Mouse (Mus musculus) midbrain, postnatal 0 days (tissue): ENCODE data around the gene Asphd2. TPM values are rescaled to one million over a fixed set of nuclear protein-coding genes. Genes with fewer than 3 reads are reported as not detected.

Source experiments
- ATAC-seq: fragments of 200-750 bp; cut with Nextera tagmentation; 2 replicates; pipeline ENCODE4 v1.8.0; 2017; ENCODE audit warnings: moderate number of reproducible peaks, mild to moderate bottlenecking, moderate TSS enrichment, moderate library complexity; ENCODE audit not compliant: low FRiP score
- DNase-seq: peaks from one replicate; pipeline ENCODE4 v3.0.0-alpha.2; 2015; ENCODE audit warnings: low spot score
- H3K27ac ChIP-seq: fragments of 300-500 bp; sonication (generic); 2 replicates; pipeline ENCODE4 v1.5.1; 2014; ENCODE audit warnings: low read depth, mild to moderate bottlenecking, low read length, mixed read lengths
- H3K27me3 ChIP-seq: fragments of 300-500 bp; sonication (generic); 2 replicates; pipeline ENCODE4 v1.6.1; 2014; ENCODE audit warnings: low read length, control low read depth, mixed read lengths; ENCODE audit not compliant: insufficient read depth
- H3K36me3 ChIP-seq: fragments of 300-500 bp; sonication (generic); 2 replicates; pipeline ENCODE4 v1.6.1; 2014; ENCODE audit warnings: low read length, control low read depth, mixed read lengths; ENCODE audit not compliant: insufficient read depth
- H3K4me1 ChIP-seq: fragments of 300-500 bp; sonication (generic); 2 replicates; pipeline ENCODE4 v1.6.1; 2014; ENCODE audit warnings: mild to moderate bottlenecking, control low read depth, antibody characterized with exemption, low read length, mixed read lengths; ENCODE audit not compliant: insufficient read depth
- H3K4me2 ChIP-seq: fragments of 300-500 bp; sonication (generic); 2 replicates; pipeline ENCODE4 v1.6.1; 2014; ENCODE audit warnings: low read depth, mild to moderate bottlenecking, low read length, mixed read lengths; ENCODE audit not compliant: poor library complexity, severe bottlenecking
- H3K4me3 ChIP-seq: fragments of 300-500 bp; sonication (generic); 2 replicates; pipeline ENCODE4 v1.5.1; 2014; ENCODE audit warnings: low read depth, mild to moderate bottlenecking, low read length, moderate library complexity
- H3K9ac ChIP-seq: fragments of 300-500 bp; sonication (generic); replicated peaks from 2 replicates; pipeline ENCODE4 v1.6.1; 2014; ENCODE audit warnings: mild to moderate bottlenecking, low read length, moderate library complexity, mixed read lengths; ENCODE audit not compliant: poor library complexity, severe bottlenecking
- H3K9me3 ChIP-seq: fragments of 300-500 bp; sonication (generic); 2 replicates; pipeline ENCODE4 v1.6.1; 2016; ENCODE audit warnings: low read length, control low read depth
- CTCF ChIP-seq: IDR thresholded peaks from 2 replicates; pipeline ENCODE4 v1.5.1; 2016; ENCODE audit warnings: antibody characterized with exemption, mild to moderate bottlenecking
- WGBS: fragments of 180-500 bp; shearing (Covaris S2); extraction: QIAGEN DNeasy Blood & Tissue Kit; methylation state at CpG from one replicate; pipeline ENCODE4 v1.1.7; 2014; 5-methylcytosine and 5-hydroxymethylcytosine counted together
- polyA plus RNA-seq: library from polyadenylated mRNA; unstranded; fragments of >200 nt; fragmentation: Nextera tagmentation; extraction: Ambion mirVana; gene quantifications from 2 replicates; pipeline ENCODE4 v1.2.1, GENCODE M21; 2015
- total RNA-seq: library from RNA; depleted of rRNA; stranded (reverse); fragments of >200 nt; gene quantifications from 2 replicates; pipeline ENCODE4 v1.2.3, GENCODE M21; 2014

The Asphd2 gene
- total and polyA plus RNA-seq, 2 experiments from 2014 or later: 162 to 192 TPM

- WGBS: 87% methylated on average over 9 of the region's 9 CpGs
- no peaks in the 10 kb centered on the region for H3K9me3 ChIP-seq
- H3K4me1 ChIP-seq: no peaks in the 10 kb centered on the region
- no peak for ATAC-seq
- TF ChIP-seq CTCF: no peak
- no peak overlapping the region for H3K9ac ChIP-seq
- no peak overlapping the region for H3K27ac ChIP-seq
- no peak overlapping the region for H3K4me3 ChIP-seq
- DNase-seq: no peak
- H3K27me3 ChIP-seq: no peaks in the 10 kb centered on the region
- H3K36me3 ChIP-seq: peaks cover 38% of the 10 kb centered on the region
- H3K4me2 ChIP-seq: no peak overlapping the region
These were observed 38.3 kb downstream of the Asphd2 start for GRCm38 (mm10) chr5:112356322-112356721.

DNA sequence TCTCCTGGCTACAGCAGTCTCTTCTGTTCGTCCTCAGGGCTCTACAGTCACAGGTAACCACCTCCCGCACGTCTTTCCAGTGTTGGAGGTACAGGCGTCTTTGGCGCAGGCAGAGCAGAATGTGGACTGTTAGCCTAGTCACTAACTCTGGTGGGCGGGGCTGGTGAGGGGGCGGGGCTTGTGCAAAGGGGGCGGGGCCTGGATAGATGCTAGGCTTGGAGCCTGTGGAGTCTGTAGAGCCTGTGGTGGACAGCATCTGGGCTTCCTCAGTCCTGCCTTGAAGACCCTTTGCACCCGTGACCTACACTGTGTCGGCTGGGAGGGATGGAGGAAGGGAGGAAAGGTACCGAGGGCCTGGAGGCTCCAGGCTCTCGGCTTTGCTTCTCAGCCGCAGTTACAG is 38.8 kb downstream of the Asphd2 start, which contains the start of gene Gm6583:
Gene Gm6583, minus strand, starts transcription at position 124 of the 400 bp plus-strand sequence.
- no peaks in the 10 kb centered on the region for H3K27me3 ChIP-seq
- DNase-seq (no peak), ATAC-seq (no peak)
- H3K4me2 ChIP-seq: no peak within 1 kb of the TSS
- no peak within 1 kb of the TSS for H3K9ac ChIP-seq
- H3K27ac ChIP-seq: no peak within 1 kb of the TSS
- no peak for TF ChIP-seq CTCF
- WGBS: 61% methylated on average over 13 of the region's 13 CpGs
- no peaks in the 10 kb centered on the region for H3K4me1 ChIP-seq
- no peak within 1 kb of the TSS for H3K4me3 ChIP-seq
- H3K9me3 ChIP-seq: no peaks in the 10 kb centered on the region
- peaks cover 42% of the 10 kb centered on the region for H3K36me3 ChIP-seq

DNA sequence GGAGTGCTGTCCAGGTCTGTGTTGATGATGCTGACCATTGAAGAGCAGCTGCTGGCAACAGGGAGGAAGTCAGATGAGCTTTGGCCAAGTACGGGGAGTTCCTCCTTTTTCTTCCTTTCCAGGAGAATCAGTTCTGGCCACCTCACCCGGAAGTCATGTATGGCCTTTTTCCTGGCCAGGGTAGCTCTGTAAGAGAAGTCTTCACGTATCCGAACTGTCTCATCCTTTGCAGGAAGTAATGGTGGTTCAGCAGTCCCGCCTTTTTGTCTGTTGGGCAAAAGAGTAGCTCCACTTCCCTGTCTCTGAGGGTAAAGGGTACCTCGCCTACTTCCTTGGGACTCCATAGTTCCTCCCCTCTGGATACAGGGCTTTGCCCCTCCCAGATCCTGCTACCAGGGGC is 39.2 kb downstream of the Asphd2 start:
- Histone ChIP-seq H3K27ac (no peak overlapping the region), H3K4me3 (no peak overlapping the region), H3K4me2 (no peak overlapping the region), H3K27me3 (no peaks in the 10 kb centered on the region), H3K9ac (no peak overlapping the region), H3K4me1 (no peaks in the 10 kb centered on the region), H3K9me3 (no peaks in the 10 kb centered on the region), H3K36me3 (peaks cover 46% of the 10 kb centered on the region)
- WGBS: 91% methylated on average over 6 of the region's 6 CpGs
- ATAC-seq (no peak), DNase-seq (no peak)
- no peak for TF ChIP-seq CTCF

- DNase-seq: no peak
- Histone ChIP-seq H3K27me3 (no peaks in the 10 kb centered on the region), H3K4me1 (0 out of 2 replicates have a peak, but pooled peaks cover 7% of the 10 kb centered on the region), H3K4me3 (no peak overlapping the region), H3K27ac (no peak overlapping the region), H3K9me3 (no peaks in the 10 kb centered on the region), H3K9ac (no peak overlapping the region), H3K36me3 (peaks cover 60% of the 10 kb centered on the region), H3K4me2 (no peak overlapping the region)
- no peak for ATAC-seq
- no peak for TF ChIP-seq CTCF
- 94% methylated on average over 8 of the region's 8 CpGs for WGBS
These were observed 45.5 kb downstream of the Asphd2 start for GRCm38 (mm10) chr5:112349169-112349568.

DNA sequence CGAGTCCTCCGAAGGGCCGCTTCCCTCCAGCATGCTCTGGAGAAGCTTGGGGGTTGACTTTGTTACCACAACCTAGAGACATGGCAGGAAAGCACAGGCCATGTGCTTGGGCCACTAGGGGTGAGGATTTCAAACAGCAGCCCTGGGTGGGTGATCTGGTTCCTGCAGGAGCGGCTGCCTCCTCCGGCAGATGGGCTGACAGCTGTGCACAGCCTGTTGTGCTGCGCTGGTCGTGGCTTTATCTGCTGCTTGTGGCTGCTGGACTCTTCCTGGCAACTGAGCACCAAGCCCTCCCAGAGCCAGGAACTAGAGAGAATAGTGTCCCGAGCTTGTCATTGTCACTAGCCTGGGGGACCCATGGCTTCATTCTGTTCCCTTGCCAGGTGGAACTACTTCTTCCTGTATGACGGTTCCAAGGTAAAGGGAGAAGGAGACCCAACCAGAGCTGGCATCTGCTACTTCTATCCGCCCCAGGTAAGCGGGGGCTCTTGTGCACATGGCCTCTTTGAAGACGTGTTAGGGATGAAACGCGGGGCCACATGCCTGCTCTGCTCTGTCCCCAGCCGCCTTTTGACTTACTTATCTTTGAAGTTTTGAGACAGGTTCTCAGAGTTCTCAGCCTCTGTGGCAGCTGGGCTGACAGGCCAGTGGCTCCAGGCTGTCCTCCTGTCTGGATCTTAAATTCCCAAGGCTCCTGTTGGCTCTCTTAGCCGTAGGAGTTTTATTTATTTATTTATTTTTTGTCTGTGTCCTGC is 48.3 kb downstream of the Asphd2 start:
- no peak for DNase-seq
- Histone ChIP-seq H3K27me3 (no peaks in the 10 kb centered on the region), H3K9me3 (no peaks in the 10 kb centered on the region), H3K4me2 (no peak overlapping the region), H3K27ac (no peak overlapping the region), H3K4me1 (peaks cover 10% of the 10 kb centered on the region; the same call in 1 of the 2 replicates), H3K36me3 (peaks cover 45% of the 10 kb centered on the region), H3K9ac (no peak overlapping the region), H3K4me3 (no peak overlapping the region)
- 83% methylated on average over 16 of the region's 16 CpGs for WGBS
- no peak for TF ChIP-seq CTCF
- ATAC-seq: no peak
